Mouse (Mus musculus) mature B cell (primary cell): ENCODE results near the gene Exosc1.
"Not testable (repeated sequence)": the region's sequence is repeated elsewhere in the genome, so short reads cannot be mapped to it uniquely, and the experiment has no call there.

ENCODE experiments used
- in situ Hi-C: fragments of 300-500 bp; cut with MboI; formaldehyde crosslinking; loops from 2 replicates; pipeline ENCODE4 v1.14.3; 2019

Exosc1 gene

GRCm38 (mm10) chr19:41933179-41934086, at the start of gene Exosc1, which contains the start of gene Zdhhc16:
Gene Exosc1 (minus strand): TSS chr19:41933423.
Gene Zdhhc16 (plus strand): TSS chr19:41933480.
- in situ Hi-C loops = no loop called here

- in situ Hi-C loops = no loop called here
Observed at GRCm38 (mm10) chr19:41982791-41983150, 49.5 kb upstream of the Exosc1 start.

- in situ Hi-C loops = no loop called here
Observed at GRCm38 (mm10) chr19:41981931-41982790, 48.9 kb upstream of the Exosc1 start.

- in situ Hi-C loops = no loop called here
Observed at GRCm38 (mm10) chr19:41981595-41981927, 48.3 kb upstream of the Exosc1 start, which contains the start of gene Ubtd1. Gene Ubtd1 (plus strand): TSS chr19:41981763.

- in situ Hi-C loops = no loop called here
Observed at GRCm38 (mm10) chr19:41980819-41981594, 47.8 kb upstream of the Exosc1 start, which contains the start of gene Mms19. Gene Mms19 (minus strand): TSS chr19:41981157.

GRCm38 (mm10) chr19:41980422-41980818, 47.2 kb upstream of the Exosc1 start:
- in situ Hi-C loops = no loop called here

GRCm38 (mm10) chr19:41973891-41974794, 40.9 kb upstream of the Exosc1 start:
- in situ Hi-C loops = no loop called here

GRCm38 (mm10) chr19:41969618-41970017, 36.4 kb upstream of the Exosc1 start:
- in situ Hi-C loops = no loop called here

GRCm38 (mm10) chr19:41953574-41953973, 20.4 kb upstream of the Exosc1 start:
- in situ Hi-C loops = no loop called here

- in situ Hi-C loops = no loop called here
Observed at GRCm38 (mm10) chr19:41952287-41952686, 19.1 kb upstream of the Exosc1 start.

- in situ Hi-C loops = no loop called here
Observed at GRCm38 (mm10) chr19:41943841-41944240, 10.6 kb upstream of the Exosc1 start.

- in situ Hi-C loops = no loop called here
Observed at GRCm38 (mm10) chr19:41938539-41938938, 5.3 kb upstream of the Exosc1 start.

- in situ Hi-C loops = no loop called here
Observed at GRCm38 (mm10) chr19:41935921-41936320, 2.7 kb upstream of the Exosc1 start.

- in situ Hi-C loops = no loop called here
Observed at GRCm38 (mm10) chr19:41934124-41934523, 901 bp upstream of the Exosc1 start.

- in situ Hi-C loops = no loop called here
Observed at GRCm38 (mm10) chr19:41932686-41933085, 537 bp downstream of the Exosc1 start.

- in situ Hi-C loops = no loop called here
Observed at GRCm38 (mm10) chr19:41920412-41921067, 12.7 kb downstream of the Exosc1 start.

- in situ Hi-C loops = no loop called here
Observed at GRCm38 (mm10) chr19:41919471-41919870, 13.8 kb downstream of the Exosc1 start.

- in situ Hi-C loops = no loop called here
Observed at GRCm38 (mm10) chr19:41916853-41917252, 16.4 kb downstream of the Exosc1 start.

GRCm38 (mm10) chr19:41915294-41915693, 17.9 kb downstream of the Exosc1 start:
- in situ Hi-C loops = no loop called here

- in situ Hi-C loops = not testable (repeated sequence)
Observed at GRCm38 (mm10) chr19:41914592-41914882, 18.7 kb downstream of the Exosc1 start.
